Comparison of ENCODE assay signal across 15 mouse cellular contexts in the genomic region with DNA sequence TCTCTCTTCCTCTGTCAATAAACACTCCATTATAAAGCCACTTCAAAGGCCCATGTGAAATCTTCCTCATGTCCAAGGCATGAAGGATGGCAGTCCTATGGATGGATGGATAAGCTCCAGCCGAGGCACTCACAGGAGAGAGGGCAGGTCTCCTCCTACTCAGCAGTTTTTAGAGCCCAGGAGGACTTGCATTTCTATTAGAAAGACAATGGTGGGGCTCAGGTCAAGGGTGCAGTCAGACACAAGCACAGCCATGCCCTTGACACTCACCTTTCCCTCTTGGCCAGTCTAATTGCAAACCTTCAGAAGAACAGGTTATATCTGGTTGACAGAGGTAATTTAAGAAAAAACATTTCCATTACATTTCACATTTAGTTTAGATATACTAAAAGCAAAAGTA.
DNase-seq lines count a peak whose midpoint lies in the region.
"Had no signal": no experiment of that assay in that cellular context is flagged by ENCODE, and none has a peak within 500 bp of the region (broad histone marks: within the 10 kb centered on the region; RNA-seq: fewer than 3 reads in every experiment).

No protein-coding gene starts in this region.

- DNase-seq in ES-CJ7 (ENCODE audit: low read depth, low spot score) (peak; percentile 97), R1 (ENCODE audit: low read depth, low spot score) (peak; percentile 95), ZHBTc4 (ENCODE audit: low read depth, low spot score) (peak; percentile 87)
- DNase-seq in layer of hippocampus, adult 9-10 months (ENCODE audit: low spot score): no peak
- no peak for DNase-seq in left cerebral cortex, adult 9 months (ENCODE audit: low spot score in 2 of 2)
- no peak for DNase-seq in cerebellum, adult 11-12 months
- DNase-seq: adrenal gland, adult 2 months; adrenal gland, postnatal 10 days; adrenal gland, postnatal 25 days; cerebellum, adult 11 months; cerebellum, adult 2 months; cerebellum, adult 9-10 months; cerebellum, postnatal 10 days; cerebellum, postnatal 25 days; forebrain, postnatal 0 days had no signal

Comparison
In these comparisons a context has a peak if more than half of its experiments do, and no peak if none do; other contexts are left out.
1. DNase-seq: peak in ES-CJ7 (single experiment), R1 (single experiment) and ZHBTc4 (single experiment); none in layer of hippocampus, adult 9-10 months (single experiment), left cerebral cortex, adult 9 months (0 of 2) and cerebellum, adult 11-12 months (single experiment).